Mouse (Mus musculus) bone marrow macrophage, adult 2 months (primary cell): ENCODE data around the gene Spon2.

ENCODE experiments used
- CTCF ChIP-seq: IDR thresholded peaks from 2 replicates; pipeline ENCODE4 v1.5.1; 2012; ENCODE audit warnings: low read depth, mild to moderate bottlenecking, low read length, moderate library complexity
- POLR2A ChIP-seq: IDR thresholded peaks from 2 replicates; pipeline ENCODE4 v1.6.1; 2012; ENCODE audit warnings: mild to moderate bottlenecking, low read depth, low read length, borderline replicate concordance

DNA sequence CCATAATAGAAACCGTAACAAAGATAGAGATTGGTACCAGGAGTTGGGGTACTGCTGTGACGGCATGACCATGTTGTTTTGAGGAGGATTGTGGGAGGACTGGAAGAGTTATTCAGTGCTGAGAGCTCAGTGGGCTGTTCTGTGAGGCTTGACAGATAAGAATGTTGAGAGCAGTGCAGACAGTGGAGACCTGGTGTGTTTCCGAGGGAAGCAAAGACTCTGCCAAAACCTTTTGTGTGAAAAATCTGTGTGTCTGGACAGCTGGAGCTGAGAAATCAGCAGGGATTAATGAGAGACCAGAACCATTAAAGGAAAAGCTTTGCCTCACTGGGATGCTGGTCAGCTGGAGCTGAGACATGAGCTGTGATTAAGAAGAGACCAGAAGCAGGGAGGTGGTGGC lies 21.7 kb upstream of the Spon2 start:
- no peak for TF ChIP-seq CTCF
- no peak for TF ChIP-seq POLR2A
